Mouse (Mus musculus) cortical plate, adult 2 months (tissue): ENCODE data around the gene Gigyf1.

Experiments
- CTCF ChIP-seq: fragments of 200-500 bp; IDR thresholded peaks from 2 replicates; pipeline ENCODE4 v1.5.1; 2011; ENCODE audit warnings: mild to moderate bottlenecking, control low read depth, low read length; ENCODE audit not compliant: insufficient read depth; ENCODE audit errors: extremely low read depth
- POLR2A ChIP-seq: fragments of 200-500 bp; IDR thresholded peaks from 2 replicates; pipeline ENCODE4 v1.6.1; 2011; ENCODE audit warnings: mild to moderate bottlenecking, low read length, control low read depth; ENCODE audit not compliant: insufficient read depth; ENCODE audit errors: extremely low read depth

GRCm38 (mm10) chr5:137513951-137514721, 4.2 kb upstream of the Gigyf1 start:
- TF ChIP-seq CTCF (no peak), POLR2A (no peak)
